Mouse (Mus musculus) embryonic facial prominence, embryonic 14.5 days (tissue): ENCODE results near the gene Wdr20. TPM values are rescaled to one million over a fixed set of nuclear protein-coding genes. Genes with fewer than 3 reads are reported as not detected.
A peak's percentile ranks its signal among the peaks of the same experiment; 100 is the strongest.

Experiments
- ATAC-seq: fragments of 200-750 bp; cut with Nextera tagmentation; 2 replicates; pipeline ENCODE4 v1.8.0; 2017; ENCODE audit warnings: low read depth, moderate number of reproducible peaks, moderate TSS enrichment
- DNase-seq: peaks from one replicate; pipeline ENCODE4 v3.0.0-alpha.2; 2015; ENCODE audit warnings: low spot score
- H3K27ac ChIP-seq: fragments of 300-500 bp; sonication (generic); replicated peaks from 2 replicates; pipeline ENCODE4 v1.5.1; 2014; ENCODE audit warnings: low read depth, mild to moderate bottlenecking, low read length, moderate library complexity
- H3K27me3 ChIP-seq: fragments of 300-500 bp; sonication (generic); replicated peaks from 2 replicates; pipeline ENCODE4 v1.6.1; 2014; ENCODE audit warnings: low read length; ENCODE audit not compliant: control insufficient read depth, insufficient read depth
- H3K36me3 ChIP-seq: fragments of 300-500 bp; sonication (generic); 2 replicates; pipeline ENCODE4 v1.6.1; 2014; ENCODE audit warnings: low read length, mixed read lengths; ENCODE audit not compliant: control insufficient read depth, insufficient read depth
- H3K4me1 ChIP-seq: fragments of 300-500 bp; sonication (generic); 2 replicates; pipeline ENCODE4 v1.6.1; 2014; ENCODE audit warnings: antibody characterized with exemption, low read length; ENCODE audit not compliant: control insufficient read depth, insufficient read depth
- H3K4me2 ChIP-seq: fragments of 300-500 bp; sonication (generic); 2 replicates; pipeline ENCODE4 v1.6.1; 2014; ENCODE audit warnings: low read depth, mild to moderate bottlenecking, low read length, moderate library complexity, mixed read lengths
- H3K4me3 ChIP-seq: fragments of 300-500 bp; sonication (generic); 2 replicates; pipeline ENCODE4 v1.5.1; 2014; ENCODE audit warnings: low read depth, mild to moderate bottlenecking, low read length
- H3K9ac ChIP-seq: fragments of 300-500 bp; sonication (generic); 2 replicates; pipeline ENCODE4 v1.6.1; 2014; ENCODE audit warnings: low read depth, mild to moderate bottlenecking, low read length, moderate library complexity, mixed read lengths
- H3K9me3 ChIP-seq: fragments of 300-500 bp; sonication (generic); 2 replicates; pipeline ENCODE4 v1.6.1; 2016; ENCODE audit warnings: low read length; ENCODE audit not compliant: control insufficient read depth
- WGBS: fragments of 180-500 bp; shearing (Covaris S2); extraction: QIAGEN DNeasy Blood & Tissue Kit; methylation state at CpG from one replicate; pipeline ENCODE4 v1.1.7; 2014; 5-methylcytosine and 5-hydroxymethylcytosine counted together
- polyA plus RNA-seq: library from polyadenylated mRNA; unstranded; fragments of >200 nt; fragmentation: Nextera tagmentation; extraction: Ambion mirVana; gene quantifications from 2 replicates; pipeline ENCODE4 v1.2.1, GENCODE M21; 2014

Wdr20 gene
- polyA plus RNA-seq, 1 experiment from 2014 or later: 18.3 TPM

GRCm38 (mm10) chr12:110706337-110707231 is 31.2 kb upstream of the Wdr20 start:
- Histone ChIP-seq H3K36me3 (no peaks in the 10 kb centered on the region), H3K4me3 (peak overlapping the region; percentile 32), H3K4me2 (peak overlapping the region; percentile 52), H3K9ac (peak overlapping the region; percentile 1; the same call in 1 of the 2 replicates), H3K27ac (no peak overlapping the region), H3K9me3 (no peaks in the 10 kb centered on the region), H3K4me1 (no peaks in the 10 kb centered on the region), H3K27me3 (no peaks in the 10 kb centered on the region)
- WGBS: 2% methylated on average over 27 of the region's 27 CpGs
- DNase-seq (peak; percentile 83), ATAC-seq (peak; percentile 75)

DNA sequence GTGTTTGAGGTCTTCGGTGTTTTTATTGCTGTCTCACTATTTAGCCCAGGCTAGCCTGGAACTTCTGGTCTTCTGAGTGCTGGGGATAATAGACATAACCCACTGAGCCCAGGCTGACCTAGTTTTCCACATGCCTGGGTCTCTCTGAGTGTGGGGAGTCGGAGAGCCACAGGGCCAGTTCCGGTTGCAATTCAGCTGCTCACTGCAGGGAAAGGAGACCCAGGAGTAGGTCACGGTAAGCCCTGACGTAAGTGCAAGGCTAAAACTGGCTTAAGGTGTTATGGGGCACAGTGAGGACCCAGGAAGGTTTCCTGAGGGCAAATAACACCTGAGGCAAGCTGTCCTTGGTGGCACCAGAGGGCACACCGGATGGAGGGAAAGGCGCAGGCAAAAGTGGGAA is 30.3 kb upstream of the Wdr20 start:
- WGBS: 88% methylated on average over 7 of the region's 7 CpGs
- Histone ChIP-seq H3K9me3 (0 out of 2 replicates have a peak, but pooled peaks cover 1% of the 10 kb centered on the region), H3K9ac (no peak overlapping the region), H3K4me2 (no peak overlapping the region), H3K36me3 (no peaks in the 10 kb centered on the region), H3K27me3 (no peaks in the 10 kb centered on the region), H3K4me3 (no peak overlapping the region), H3K4me1 (no peaks in the 10 kb centered on the region), H3K27ac (no peak overlapping the region)
- no peak for DNase-seq
- ATAC-seq: no peak

DNA sequence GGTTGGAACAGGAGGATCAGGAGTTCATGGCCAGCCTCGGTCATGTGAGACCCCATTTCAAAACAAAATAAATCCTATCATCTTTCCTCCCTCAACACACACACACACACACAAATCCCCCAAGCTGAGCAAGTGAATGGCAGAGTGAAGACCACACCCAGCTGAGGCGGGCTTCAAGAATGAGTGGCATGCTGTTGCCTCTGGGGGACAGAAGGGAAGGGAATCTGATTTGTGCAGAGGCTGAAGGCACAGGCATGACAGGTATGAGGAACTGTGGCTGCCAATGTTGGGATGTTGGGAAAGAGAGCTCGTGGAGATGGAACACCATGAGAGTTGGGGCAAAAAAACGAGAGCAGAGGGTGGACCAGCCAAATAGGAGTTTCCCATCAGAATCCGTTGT is 26.5 kb upstream of the Wdr20 start:
- Histone ChIP-seq H3K4me3 (no peak overlapping the region), H3K9ac (no peak overlapping the region), H3K36me3 (no peaks in the 10 kb centered on the region), H3K27ac (no peak overlapping the region), H3K27me3 (no peaks in the 10 kb centered on the region), H3K9me3 (peaks cover 3% of the 10 kb centered on the region; the same call in 1 of the 2 replicates), H3K4me1 (no peaks in the 10 kb centered on the region), H3K4me2 (no peak overlapping the region)
- 64% methylated on average over 5 of the region's 5 CpGs for WGBS
- DNase-seq (peak; percentile 30), ATAC-seq (0 out of 2 replicates have a peak, but pooled peaks have one; percentile 54)

DNA sequence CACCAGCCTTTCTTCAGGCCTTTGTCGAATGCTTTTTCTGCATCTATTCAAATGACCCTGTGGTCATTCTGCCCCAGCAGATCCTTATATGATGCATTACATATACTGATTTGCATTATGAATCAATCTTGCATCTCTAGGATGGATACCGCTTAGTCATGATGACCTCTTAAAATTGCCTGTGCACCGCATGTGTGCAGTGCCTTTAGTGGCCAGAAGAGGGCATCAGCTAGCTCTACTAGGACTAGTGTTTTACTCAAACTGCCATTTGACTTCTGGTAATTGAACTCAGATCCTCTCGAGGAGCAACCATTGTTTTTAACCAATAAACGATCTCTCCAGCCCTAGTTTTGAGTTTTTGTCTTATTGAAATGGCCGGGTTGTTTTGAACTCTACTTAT is 24.0 kb upstream of the Wdr20 start:
- H3K4me2 ChIP-seq: no peak overlapping the region
- 95% methylated on average over 6 of the region's 6 CpGs for WGBS
- no peak for DNase-seq
- no peak overlapping the region for H3K4me3 ChIP-seq
- no peak overlapping the region for H3K27ac ChIP-seq
- no peak for ATAC-seq
- no peak overlapping the region for H3K9ac ChIP-seq
- peaks cover 3% of the 10 kb centered on the region; the same call in 1 of the 2 replicates for H3K9me3 ChIP-seq
- H3K27me3 ChIP-seq: no peaks in the 10 kb centered on the region
- no peaks in the 10 kb centered on the region for H3K4me1 ChIP-seq
- H3K36me3 ChIP-seq: no peaks in the 10 kb centered on the region

DNA sequence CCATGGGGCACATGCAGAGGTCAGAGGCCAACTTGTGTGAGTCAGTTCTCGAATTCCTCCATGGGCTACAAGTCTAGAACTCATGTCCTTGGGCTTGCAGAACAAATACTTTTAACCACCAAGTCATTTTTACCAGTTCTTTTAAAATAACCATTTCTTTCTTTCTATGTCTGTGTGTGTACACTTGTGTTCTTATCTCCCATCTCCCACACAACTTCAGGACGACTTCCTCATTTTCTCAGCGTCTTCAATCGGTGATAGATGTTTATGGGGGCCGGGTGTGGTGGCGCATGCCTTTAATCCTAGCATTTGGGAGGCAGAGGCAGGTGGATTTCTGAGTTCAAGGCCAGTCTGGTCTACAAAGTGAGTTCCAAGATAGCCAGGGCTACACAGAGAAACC is 23.5 kb upstream of the Wdr20 start:
- H3K4me1 ChIP-seq: no peaks in the 10 kb centered on the region
- no peak overlapping the region for H3K9ac ChIP-seq
- no peak overlapping the region for H3K27ac ChIP-seq
- peaks cover 3% of the 10 kb centered on the region; the same call in 1 of the 2 replicates for H3K9me3 ChIP-seq
- no peak for DNase-seq
- H3K4me2 ChIP-seq: no peak overlapping the region
- no peak for ATAC-seq
- H3K36me3 ChIP-seq: no peaks in the 10 kb centered on the region
- no peak overlapping the region for H3K4me3 ChIP-seq
- WGBS: 95% methylated on average over 6 of the region's 6 CpGs
- H3K27me3 ChIP-seq: no peaks in the 10 kb centered on the region

- DNase-seq: no peak
- WGBS: 11% methylated on average over 5 of the region's 5 CpGs
Measured at GRCm38 (mm10) chr12:110716004-110716403, 21.7 kb upstream of the Wdr20 start.

GRCm38 (mm10) chr12:110725051-110725450 is 12.7 kb upstream of the Wdr20 start:
- H3K36me3 ChIP-seq: no peaks in the 10 kb centered on the region
- 91% methylated on average over 5 of the region's 5 CpGs for WGBS
- H3K27ac ChIP-seq: no peak overlapping the region

More at GRCm38 (mm10) chr12:110716004-110716403, 21.7 kb upstream of the Wdr20 start:
- Histone ChIP-seq H3K4me2 (no peak overlapping the region), H3K4me3 (no peak overlapping the region), H3K9ac (no peak overlapping the region), H3K27ac (no peak overlapping the region), H3K27me3 (no peaks in the 10 kb centered on the region), H3K36me3 (no peaks in the 10 kb centered on the region), H3K4me1 (no peaks in the 10 kb centered on the region), H3K9me3 (peaks cover 3% of the 10 kb centered on the region; the same call in 1 of the 2 replicates)
- ATAC-seq: no peak

GRCm38 (mm10) chr12:110725489-110725888 is 12.3 kb upstream of the Wdr20 start:
- H3K9ac ChIP-seq: no peak overlapping the region
- H3K4me2 ChIP-seq: no peak overlapping the region
- no peak overlapping the region for H3K27ac ChIP-seq
- H3K4me3 ChIP-seq: no peak overlapping the region
- ATAC-seq (no peak), DNase-seq (no peak)
- 79% methylated on average over 5 of the region's 5 CpGs for WGBS
- H3K27me3 ChIP-seq: no peaks in the 10 kb centered on the region
- H3K9me3 ChIP-seq: no peaks in the 10 kb centered on the region
- no peaks in the 10 kb centered on the region for H3K4me1 ChIP-seq
- H3K36me3 ChIP-seq: no peaks in the 10 kb centered on the region

More at GRCm38 (mm10) chr12:110725051-110725450, 12.7 kb upstream of the Wdr20 start:
- no peaks in the 10 kb centered on the region for H3K27me3 ChIP-seq
- no peak overlapping the region for H3K4me3 ChIP-seq
- DNase-seq (no peak), ATAC-seq (no peak)
- H3K4me1 ChIP-seq: no peaks in the 10 kb centered on the region
- no peak overlapping the region for H3K4me2 ChIP-seq
- H3K9ac ChIP-seq: no peak overlapping the region
- H3K9me3 ChIP-seq: no peaks in the 10 kb centered on the region
